In genomic region chr5:113643107-113643848, GRCm38 (mm10) we compare ENCODE assay signal across 7 mouse cellular contexts. TPM values are rescaled to one million over a fixed set of nuclear protein-coding genes. Genes with fewer than 3 reads are reported as not detected.
DNase-seq lines count a peak whose midpoint lies in the region; ATAC-seq lines count a peak whose summit lies in the region.

No protein-coding gene starts in this region.

- peak overlapping the region; percentile 3; the same call in 1 of the 2 replicates for H3K4me3 ChIP-seq in lung, embryonic 16.5 days (ENCODE audit: low read length)
- H3K4me3 ChIP-seq in hindbrain, embryonic 13.5 days: peak overlapping the region; percentile 20

- H3K27ac ChIP-seq in lung, embryonic 16.5 days (ENCODE audit: low read length): no peak overlapping the region
- H3K27ac ChIP-seq in hindbrain, embryonic 13.5 days: peak overlapping the region; percentile 42; the same call in 1 of the 2 replicates

- 47% methylated on average over 18 of the region's 18 CpGs for WGBS in lung, embryonic 16.5 days
- WGBS in hindbrain, embryonic 13.5 days: 52% methylated on average over 18 of the region's 18 CpGs

- H3K4me2 ChIP-seq in lung, embryonic 16.5 days (ENCODE audit: low read depth, low read length): no peak overlapping the region; the same call in 1 of the 2 replicates
- H3K4me2 ChIP-seq in hindbrain, embryonic 13.5 days: peak overlapping the region; percentile 51

- no peak for DNase-seq in lung, postnatal 4 days
- DNase-seq in right cerebral cortex, postnatal 14 days: peak; percentile 57

- H3K4me1 ChIP-seq in lung, embryonic 16.5 days (replicated peaks; ENCODE audit: control insufficient read depth, insufficient read depth, low read length): peaks cover 32% of the 10 kb centered on the region
- H3K4me1 ChIP-seq in hindbrain, embryonic 13.5 days (replicated peaks): peaks cover 18% of the 10 kb centered on the region

- H3K27me3 ChIP-seq in lung, embryonic 16.5 days (ENCODE audit: control insufficient read depth, insufficient read depth, low read depth, low read length): no peaks in the 10 kb centered on the region
- peaks cover 12% of the 10 kb centered on the region; the same call in 1 of the 2 replicates for H3K27me3 ChIP-seq in hindbrain, embryonic 13.5 days

- H3K9ac ChIP-seq in lung, embryonic 16.5 days (ENCODE audit: low read length): 0 out of 2 replicates have a peak overlapping the region, but pooled peaks have one; percentile 7
- H3K9ac ChIP-seq in hindbrain, embryonic 13.5 days: peak overlapping the region; percentile 49

- no peaks in the 10 kb centered on the region for H3K9me3 ChIP-seq in lung, embryonic 16.5 days (ENCODE audit: control insufficient read depth, low read length)
- no peaks in the 10 kb centered on the region for H3K9me3 ChIP-seq in hindbrain, embryonic 13.5 days

- peak; percentile 58 for ATAC-seq in lung, embryonic 16.5 days (ENCODE audit: low read depth)
- ATAC-seq in common myeloid progenitor, adult 5-6 weeks (replicated peaks; ENCODE audit: low read depth, poor library complexity, severe bottlenecking): peak; percentile 59
- ATAC-seq in hindbrain, embryonic 13.5 days (ENCODE audit: low FRiP score): peak; percentile 91
- ATAC-seq in megakaryocyte, adult 5-6 weeks (ENCODE audit: poor library complexity, severe bottlenecking): peak; percentile 58
- ATAC-seq in inflammation-experienced regulatory T-cells, adult 6 months: no peak

- H3K36me3 ChIP-seq in lung, embryonic 16.5 days (ENCODE audit: control insufficient read depth, insufficient read depth, low read length): no peaks in the 10 kb centered on the region
- no peaks in the 10 kb centered on the region for H3K36me3 ChIP-seq in hindbrain, embryonic 13.5 days

RNA-seq across cellular contexts. Expression of gene Cmklr1, which starts 6.9 kb away (rescaled TPM):
- polyA plus RNA-seq in lung, embryonic 16.5 days (2015; fragmentation: Nextera tagmentation; extraction: Ambion mirVana): 14.0 and 17.9 TPM in 2 replicates
- 0.27 TPM in 1 of 2 replicates, not detected in the other for total RNA-seq in common myeloid progenitor, adult 5-6 weeks (2017)
- 1.2 and 1.8 TPM in 2 replicates for polyA plus RNA-seq in hindbrain, embryonic 13.5 days (2015; fragmentation: Nextera tagmentation; extraction: Ambion mirVana)
- 1.9 and 2.1 TPM in 2 replicates for total RNA-seq in megakaryocyte, adult 5-6 weeks (2015)
- 0.41 and 2.2 TPM in 2 replicates for total RNA-seq in megakaryocyte, adult 5-6 weeks (2017)
- polyA plus RNA-seq in inflammation-experienced regulatory T-cells, adult 6 months (2017; shearing (Covaris generic)): under 1 TPM in 1 of 3 experiments, not detected in 2; 0.24 TPM
